Mouse (Mus musculus): Measurements from ENCODE around the gene Hlcs. TPM values are rescaled to one million over a fixed set of nuclear protein-coding genes. Genes with fewer than 3 reads are reported as not detected.
A peak's percentile ranks its signal among the peaks of the same experiment; 100 is the strongest.

Hlcs gene
- total RNA-seq, 2 experiments from 2014 or later: 4.3 to 8.2 TPM

DNA sequence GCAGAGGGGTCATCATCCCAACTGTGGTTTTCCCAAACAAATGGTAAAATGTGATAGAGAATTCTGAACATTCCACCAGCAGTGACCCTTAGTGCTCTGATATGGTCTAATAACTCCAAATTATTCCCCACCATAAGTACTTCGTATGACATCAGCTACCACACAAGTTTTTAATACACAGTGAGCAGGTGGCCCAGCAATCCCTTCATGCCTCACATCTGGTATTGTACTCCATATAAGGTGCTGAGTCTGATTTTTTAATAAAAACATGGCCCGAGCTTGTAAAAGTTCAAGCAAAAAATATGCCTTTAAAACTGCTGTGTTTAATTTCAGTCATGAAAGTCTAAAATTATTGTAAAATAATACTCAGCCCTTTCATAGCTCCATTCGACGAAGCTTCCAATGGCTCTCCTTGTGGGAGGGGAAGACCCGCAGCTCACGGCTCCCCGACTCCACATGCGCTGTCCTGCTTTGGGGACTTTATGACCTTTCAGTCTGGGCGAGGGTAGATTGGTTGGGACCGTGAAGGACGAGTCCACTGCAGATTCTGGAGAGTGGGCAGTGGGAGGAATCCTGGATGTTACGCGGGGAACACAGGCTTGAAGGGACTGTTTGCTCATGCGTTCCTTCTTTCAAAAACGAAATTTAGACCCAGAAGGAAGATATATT is 102.5 kb downstream of the Hlcs start:
- no peak for ATAC-seq (replicated peaks; ENCODE audit: poor library complexity)

DNA sequence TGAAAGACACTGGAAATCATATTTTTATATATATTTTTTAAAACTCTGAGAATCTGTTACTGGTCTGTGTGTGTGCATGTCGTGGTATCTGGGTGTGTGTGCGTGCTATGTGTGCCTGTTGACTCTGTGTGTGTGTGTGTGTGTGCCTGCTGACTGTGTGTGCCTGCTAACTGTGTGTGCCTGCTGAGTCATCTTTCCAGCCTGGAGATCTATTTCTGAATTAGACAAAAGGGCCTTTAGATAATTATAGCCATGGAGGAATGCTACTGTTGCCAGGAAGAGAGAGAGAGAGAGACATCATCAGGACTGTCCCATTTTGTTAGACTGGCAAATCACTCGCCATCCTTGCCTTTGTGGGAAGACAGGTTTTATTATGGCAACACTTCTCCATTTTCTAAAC is 103.7 kb downstream of the Hlcs start:
- 0 out of 2 replicates have a peak, but pooled peaks have one; percentile 31 for ATAC-seq (replicated peaks; ENCODE audit: poor library complexity)

DNA sequence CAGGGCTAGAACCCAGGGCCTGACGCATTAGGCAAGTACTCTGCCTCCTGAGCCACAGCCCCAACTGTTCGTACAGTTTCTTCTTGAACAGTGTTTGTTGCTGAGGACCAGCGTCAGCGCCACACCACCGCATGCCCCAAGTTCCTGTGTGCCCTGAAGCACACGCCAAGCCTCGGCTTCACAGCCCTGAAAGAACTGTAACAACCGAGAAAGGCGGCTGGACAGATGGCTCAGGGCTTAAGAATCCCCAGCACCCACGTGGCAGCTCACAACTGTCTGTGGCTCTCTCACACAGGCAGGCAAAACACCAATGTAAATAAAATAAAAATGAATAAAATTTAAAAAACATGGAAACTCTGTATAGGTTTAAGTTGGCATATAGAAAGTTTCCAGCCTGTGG is 104.5 kb downstream of the Hlcs start:
- no peak for ATAC-seq (replicated peaks; ENCODE audit: poor library complexity)

DNA sequence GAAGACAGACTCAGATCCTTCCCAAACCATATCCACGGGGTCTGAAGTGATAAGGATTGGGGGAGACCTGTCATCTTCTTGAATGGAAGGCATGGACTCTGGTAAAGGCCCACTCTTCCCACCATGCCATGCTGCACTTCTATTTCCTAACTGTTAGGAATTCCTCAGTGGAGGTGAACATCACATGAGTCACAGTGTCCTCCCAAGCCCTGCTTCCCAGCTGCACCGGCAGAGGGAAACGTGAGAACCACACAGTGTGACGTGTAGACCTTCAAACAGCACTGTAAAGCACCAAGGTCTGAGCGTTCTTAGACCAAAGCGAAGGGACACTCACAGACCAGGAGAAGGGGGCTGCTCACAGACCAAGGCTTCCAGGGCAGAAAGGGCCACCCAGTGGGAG is 105.2 kb downstream of the Hlcs start:
- ATAC-seq (replicated peaks; ENCODE audit: poor library complexity): no peak

DNA sequence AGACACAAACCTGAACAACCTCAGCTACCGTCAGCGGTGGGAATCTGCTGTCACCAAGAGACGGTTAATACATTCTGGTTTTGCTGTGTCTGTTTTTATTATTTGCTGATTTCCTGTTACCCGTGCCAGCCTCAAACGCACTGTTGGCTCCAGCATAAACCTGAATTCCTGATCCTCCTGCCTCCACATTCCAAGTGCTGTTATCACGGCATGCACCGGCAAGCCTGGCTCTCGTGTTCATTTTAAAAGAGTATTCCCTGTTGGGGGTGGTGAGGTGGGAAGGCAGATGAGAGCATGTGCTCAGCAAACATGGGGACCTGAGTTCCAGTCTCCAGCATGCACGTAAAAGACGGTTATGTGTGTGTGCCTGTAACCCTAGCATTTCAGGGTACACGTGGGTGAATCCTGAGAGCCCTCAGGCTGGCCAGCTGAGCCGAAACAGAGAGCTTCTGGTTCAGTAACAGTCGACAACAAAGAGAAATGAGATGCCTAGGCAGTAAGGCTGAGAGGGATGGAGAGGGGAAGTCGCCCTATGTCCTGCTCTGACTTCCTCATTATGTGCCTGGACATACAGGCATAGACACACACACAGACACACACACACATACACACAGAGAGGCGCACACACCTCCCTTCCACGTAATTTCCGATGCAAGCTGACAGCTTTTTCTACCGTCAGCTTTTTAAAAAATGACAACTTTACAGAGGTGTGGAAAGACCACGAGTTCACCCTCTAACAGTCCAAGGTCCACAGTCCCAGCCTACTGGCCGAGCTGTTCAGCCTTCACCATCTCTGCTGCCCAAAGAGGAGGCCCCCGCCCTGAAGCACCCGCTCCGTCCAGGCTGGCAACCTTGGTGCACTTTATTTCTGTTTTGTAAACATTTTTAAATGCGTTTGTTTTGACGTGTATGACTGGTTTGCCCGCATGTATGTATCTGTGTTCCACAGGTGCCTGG is 107.6 kb downstream of the Hlcs start:
- peak; percentile 70 for ATAC-seq (replicated peaks; ENCODE audit: poor library complexity)

DNA sequence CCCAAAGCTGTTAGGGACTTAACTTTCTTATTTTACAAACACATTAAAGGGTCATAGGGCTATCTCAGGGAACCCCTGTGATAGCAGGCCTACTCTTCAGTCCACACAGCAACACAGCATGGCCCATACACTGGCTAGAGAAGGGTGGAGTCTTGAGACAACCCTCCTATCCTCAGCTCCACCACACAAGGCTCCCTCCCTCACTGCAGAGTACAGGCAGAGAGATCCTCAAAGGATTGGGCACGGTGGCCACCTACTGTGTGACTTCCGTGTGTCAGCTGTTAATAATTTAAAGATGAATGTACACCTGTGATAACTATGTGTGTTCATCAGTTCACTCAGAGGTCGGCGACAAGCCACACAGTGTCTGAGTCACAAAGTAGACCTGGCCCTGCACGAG is 112.0 kb downstream of the Hlcs start:
- ATAC-seq (replicated peaks; ENCODE audit: poor library complexity): no peak

DNA sequence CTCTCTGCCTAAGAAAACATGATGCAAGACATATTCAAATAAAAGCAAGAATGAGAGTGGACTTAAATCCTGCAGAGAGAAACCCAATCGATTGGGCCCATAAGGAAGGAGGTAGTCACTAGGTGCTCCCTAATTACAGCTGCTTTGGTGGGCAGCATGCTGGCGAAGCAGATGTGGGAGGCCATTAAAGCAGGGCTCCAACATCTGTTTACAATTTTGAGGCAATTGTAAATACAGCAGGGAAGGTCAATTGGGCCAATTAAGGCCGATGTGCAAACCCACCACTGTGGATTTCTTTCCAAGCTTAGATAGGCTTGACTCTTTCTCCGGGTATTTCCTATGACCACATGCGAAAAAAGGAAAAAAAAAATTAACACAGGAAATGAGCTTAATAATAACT is 117.5 kb downstream of the Hlcs start:
- ATAC-seq (replicated peaks; ENCODE audit: poor library complexity): no peak

DNA sequence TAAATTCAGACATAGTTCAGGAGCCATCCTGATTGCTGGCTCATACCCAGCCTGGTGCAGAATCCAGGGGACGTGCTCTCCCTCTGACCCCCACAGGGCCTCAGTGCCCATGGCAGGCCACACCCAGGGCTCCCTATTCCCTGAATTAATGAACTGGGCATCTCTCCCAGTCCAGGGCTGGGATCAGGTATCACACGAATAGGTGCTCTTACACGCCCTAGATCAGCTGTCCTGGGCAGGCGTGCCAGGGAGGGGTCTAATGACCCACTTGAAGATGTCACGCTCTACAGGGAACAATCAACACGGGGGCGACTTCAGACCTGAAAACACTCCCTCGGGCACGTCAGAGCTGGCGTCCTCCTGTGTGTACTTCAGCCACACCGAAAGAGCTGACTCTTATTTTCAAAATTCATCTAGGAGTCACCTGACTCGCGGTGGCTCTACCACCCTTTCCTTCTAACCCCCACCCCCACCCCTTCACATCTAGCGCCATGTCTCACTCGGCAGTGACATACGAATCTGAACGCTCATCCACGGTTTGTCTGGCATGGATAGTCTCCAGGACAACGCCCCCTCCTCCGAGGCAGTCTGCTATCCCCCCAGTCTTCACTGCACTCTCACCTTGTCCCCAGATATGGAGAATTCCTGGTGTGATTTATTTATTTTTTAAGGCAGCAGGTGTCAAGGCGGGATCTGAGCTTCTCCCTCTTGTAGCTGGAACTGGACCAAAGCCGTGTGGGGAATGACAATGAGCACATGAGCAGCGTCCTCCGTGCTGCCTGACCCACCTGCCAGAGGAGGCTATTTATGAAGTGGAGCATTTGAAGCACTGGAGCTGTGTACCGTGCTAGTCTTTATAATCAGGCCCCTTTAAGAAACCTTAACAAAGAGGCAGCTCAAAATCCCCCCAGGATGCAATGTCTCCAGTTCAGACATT is 121.7 kb downstream of the Hlcs start:
- ATAC-seq (replicated peaks; ENCODE audit: poor library complexity): no peak

DNA sequence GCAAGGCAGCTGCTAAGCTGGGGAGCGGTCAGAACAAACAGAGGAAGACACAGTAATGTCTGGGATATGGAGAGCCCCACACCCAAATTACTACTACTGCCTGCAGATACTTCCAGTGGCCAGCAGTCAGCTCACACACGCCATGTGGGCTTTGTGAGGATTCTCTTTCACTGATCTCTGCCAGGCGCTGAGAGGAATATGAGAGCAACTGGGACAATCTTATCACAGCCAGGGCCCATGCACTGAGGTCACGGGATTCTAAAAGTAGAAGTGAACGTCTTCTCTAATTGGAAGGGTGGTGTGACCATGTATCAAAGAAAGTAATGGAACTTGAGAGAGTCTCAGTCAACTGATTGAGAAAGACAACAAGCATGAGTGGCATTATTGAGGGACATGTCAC is 123.1 kb downstream of the Hlcs start:
- ATAC-seq (replicated peaks; ENCODE audit: poor library complexity): no peak

DNA sequence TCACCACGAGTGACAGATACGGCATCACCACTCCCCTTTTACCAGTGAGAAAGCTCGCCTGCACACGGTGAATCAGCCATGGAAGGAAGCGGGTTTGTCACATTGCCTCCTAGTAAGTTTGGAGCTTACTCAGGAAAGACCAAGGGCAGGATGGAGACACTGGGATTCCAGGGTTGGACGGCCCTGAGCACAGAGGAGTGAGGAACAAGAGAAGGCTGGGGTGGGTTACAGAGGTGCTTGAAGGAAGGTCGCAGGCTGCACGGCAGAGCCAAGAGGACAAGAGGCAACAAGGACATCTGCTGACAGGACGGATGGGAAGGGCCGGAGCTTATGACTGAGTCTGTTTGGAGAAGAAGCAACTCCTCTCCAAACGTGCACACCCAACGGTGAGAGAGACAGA is 126.8 kb downstream of the Hlcs start:
- ATAC-seq (replicated peaks; ENCODE audit: poor library complexity): no peak

DNA sequence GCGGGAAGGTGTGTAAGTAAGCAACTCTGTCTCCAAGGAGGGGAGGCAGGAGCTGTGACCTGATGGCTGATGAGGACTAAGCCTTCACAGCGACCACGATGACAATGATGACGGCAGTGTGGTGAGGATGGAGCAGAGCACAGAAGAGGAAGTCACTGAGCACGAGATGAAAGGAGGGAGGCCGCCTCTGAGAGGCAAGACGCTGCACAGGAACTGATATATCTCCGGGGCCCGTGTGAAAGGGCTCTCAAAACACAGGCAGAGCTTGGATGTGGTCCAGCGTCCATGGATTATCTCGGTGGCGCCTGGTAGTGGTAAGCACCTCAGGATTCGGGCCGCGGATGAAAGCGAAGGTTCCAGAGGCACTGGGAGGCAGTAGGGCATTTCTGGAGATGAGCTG is 127.9 kb downstream of the Hlcs start:
- peak; percentile 95 for ATAC-seq (replicated peaks; ENCODE audit: poor library complexity)

DNA sequence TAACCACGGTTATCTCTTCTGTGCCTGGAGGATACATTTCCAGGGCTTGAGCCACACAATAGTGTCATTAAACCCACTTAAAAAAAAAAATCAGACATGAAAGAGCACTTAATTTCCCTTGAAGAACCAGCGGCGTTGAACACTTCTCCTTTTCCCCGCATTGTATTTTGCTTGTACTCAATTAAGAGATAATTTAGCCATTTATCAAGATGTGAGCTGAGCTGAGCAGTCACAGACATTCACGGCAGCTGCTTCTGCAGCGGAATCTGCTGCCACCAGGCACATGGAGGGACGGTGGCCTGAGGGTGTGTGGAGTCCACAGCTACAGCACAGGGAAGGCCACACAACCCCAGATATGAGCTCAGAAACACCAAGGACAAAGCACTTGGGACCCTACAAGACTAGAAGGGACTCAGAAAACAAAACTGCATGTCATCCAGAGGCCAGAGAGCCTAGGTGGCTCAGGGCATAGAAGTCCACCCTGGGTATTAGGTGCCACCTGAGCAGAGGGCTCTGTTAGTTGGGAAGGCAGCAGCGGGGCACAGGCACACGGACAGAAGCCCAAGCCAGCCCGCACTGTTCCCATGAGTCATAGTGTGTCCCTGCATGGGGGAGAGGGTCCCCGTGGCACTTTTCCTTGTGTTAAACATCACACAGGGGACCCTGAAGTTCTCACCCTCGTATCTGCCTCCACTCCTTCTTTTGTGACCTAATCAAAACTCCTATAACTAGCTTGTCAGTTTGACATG is 133.1 kb downstream of the Hlcs start:
- peak; percentile 56 for ATAC-seq (replicated peaks; ENCODE audit: poor library complexity)

DNA sequence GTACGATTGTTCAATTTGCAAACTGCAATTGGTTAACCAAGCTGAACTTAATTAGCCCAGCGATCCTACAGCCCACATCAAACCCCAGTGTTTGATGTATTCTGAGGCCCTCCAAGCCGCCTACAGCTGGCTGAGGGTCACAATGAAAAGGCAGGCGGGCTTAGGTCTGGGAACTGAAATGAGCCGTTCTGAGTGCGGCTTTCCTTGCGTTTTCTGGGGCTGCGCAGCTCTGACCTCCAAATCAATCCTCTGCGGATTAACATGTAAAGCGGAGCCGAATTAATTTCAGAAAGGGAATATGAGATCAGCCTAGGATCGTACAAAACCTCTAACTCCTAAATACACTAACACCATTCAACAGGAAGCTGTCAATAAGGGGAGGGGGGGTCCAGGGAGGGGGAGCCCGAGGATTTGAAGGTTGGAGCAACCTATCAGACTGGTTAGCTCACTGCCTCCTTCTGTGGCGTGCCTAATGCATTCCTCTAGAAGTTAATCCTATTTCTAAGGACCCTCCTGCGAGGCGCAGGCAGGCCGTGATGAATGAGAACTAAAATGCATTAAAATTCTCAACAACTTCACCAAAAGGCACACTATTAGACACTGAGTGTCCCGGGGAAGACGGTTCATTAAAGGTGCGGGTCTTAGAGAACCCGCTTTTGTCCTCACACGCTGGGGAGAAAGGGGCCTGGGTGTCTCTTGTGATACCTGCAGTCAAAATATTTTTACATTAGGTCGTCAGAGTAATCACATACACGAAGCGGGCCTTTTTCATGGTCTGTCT is 133.8 kb downstream of the Hlcs start:
- ATAC-seq (replicated peaks; ENCODE audit: poor library complexity): no peak

DNA sequence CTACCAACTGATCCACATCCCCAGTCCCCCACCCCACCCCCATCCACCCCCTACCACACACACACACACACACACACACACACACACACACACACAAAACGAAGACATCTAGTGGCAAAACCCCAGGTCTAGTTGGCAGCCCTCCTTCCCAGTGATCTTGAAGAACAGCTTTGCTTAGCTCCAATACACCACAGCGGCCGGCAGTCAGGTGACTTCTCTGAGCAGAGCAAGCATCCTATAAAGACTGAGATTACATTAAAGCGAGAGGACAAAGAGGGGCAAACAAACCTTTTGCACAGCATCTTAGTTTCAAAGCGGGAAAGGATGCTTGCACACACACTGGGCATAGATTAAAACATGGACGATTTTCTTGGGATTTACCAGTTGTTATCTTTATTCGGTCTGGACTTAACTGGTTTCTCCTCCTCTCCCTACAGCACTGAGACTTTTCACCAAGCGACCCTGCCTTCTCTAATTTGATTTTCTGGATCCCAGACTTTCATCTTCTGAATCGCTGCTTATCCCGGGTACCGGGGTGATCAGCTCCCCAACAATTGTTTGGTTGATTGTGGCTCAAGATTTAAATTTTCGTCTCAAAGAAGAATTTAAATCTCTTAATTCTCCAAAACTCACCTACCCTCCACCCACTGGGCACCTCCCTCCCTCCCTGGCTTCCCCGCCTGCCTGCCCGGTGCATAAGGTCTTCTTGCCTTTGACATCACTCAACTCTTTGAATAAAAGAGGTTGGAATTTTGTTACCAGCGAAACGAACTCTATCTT is 134.7 kb downstream of the Hlcs start:
- ATAC-seq (replicated peaks; ENCODE audit: poor library complexity): no peak

DNA sequence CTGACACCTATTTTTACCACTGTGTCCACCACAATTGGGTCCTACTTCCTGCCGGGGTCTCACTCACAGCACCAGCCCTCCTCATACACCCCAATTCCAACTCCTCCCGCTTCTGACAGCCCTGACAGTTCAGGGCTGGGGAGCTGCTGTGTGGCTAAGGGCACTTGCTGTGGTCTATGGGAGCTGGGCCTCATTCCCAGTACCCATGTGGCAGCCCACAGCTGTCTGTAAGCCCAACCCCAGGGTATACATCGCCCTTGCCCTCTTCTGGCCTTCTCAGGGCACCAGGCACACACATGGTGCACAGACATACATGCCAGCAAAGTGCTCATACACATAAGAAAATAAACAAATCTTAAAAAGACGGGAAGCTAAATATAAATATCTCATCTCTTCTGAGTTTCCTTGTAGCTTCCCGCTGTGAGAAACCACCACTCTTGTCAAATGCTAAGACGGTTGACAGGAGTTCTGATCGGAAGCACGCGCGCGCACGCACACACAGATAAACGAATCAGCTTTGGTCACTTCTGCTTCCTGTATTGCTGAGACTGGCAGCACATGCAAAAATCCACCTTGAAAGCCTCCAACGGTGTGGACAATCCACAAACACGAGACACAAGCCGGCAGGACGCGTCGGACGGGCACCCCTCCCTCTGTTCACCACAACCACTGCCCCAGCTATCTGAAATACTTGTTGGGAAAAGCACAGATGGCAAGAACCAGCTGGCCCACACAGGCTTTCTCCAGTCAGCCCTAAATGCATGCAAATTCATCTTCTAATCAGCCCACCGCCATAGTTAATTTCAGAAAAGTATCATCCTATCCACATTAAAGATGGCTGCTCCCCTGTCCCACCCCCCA is 136.1 kb downstream of the Hlcs start:
- peak; percentile 55 for ATAC-seq (replicated peaks; ENCODE audit: poor library complexity)

DNA sequence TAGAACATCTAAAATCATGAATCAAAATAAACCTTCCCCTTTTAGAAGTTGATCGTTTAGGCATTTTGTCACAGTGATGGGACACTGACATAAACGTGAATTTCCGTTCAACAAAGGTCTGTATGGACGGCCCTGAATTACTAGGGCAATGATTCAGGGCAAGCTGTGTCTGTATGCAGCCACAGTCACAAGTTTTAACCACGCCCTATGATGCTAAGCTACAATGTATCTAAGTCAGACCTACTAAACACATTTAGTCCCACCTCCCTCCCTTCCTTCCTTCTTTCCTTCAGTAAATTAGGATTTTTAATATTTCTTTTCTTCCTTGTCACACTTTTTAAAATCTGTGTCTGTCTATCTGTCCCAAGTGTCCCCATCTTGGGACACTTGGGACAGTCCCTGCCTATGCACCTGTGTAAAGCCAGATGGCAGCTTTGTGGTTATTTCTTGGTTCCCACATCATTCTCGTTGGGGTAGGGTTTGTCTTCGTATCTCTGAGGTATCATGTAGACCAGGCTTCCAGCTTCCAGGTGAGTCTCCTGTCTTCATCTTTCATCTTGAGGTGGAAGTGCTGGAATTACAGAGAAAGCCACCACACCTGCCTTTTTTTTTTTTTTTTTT is 137.9 kb downstream of the Hlcs start:
- no peak for ATAC-seq (replicated peaks; ENCODE audit: poor library complexity)

DNA sequence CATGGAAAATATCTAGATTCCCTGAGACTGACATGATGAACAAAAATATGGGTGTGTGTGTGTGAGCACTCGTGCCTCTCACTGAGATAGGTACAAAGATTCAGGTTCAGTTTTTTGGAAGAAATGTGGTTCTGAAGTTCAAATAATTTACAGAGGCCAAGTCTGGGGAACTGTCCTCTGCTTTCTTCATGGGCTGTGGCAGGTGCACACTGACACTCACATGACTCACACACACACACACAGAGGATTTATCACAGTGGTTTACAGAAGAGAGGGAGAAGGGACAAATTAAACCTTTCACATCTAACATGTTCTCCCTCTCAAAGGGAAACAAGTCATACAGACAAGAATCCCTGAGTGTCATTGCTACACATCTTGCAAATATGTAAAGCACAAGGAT is 140.0 kb downstream of the Hlcs start:
- no peak for ATAC-seq (replicated peaks; ENCODE audit: poor library complexity)

All from megakaryocyte progenitor cell, adult 5-6 weeks (primary cell).